ENCODE assay signal across 17 mouse cellular contexts in genomic region chr5:35907090-35907489, GRCm38 (mm10). TPM values are rescaled to one million over a fixed set of nuclear protein-coding genes. Genes with fewer than 3 reads are reported as not detected.
DNase-seq lines count a peak whose midpoint lies in the region; ATAC-seq and TF ChIP-seq lines count a peak whose summit lies in the region.
"Had no signal": no experiment of that assay in that cellular context is flagged by ENCODE, and none has a peak within 500 bp of the region (broad histone marks: within the 10 kb centered on the region; RNA-seq: fewer than 3 reads in every experiment).

No protein-coding gene starts in this region.

- TF ChIP-seq CTCF in midbrain, postnatal 0 days (IDR thresholded peaks at IDR 0.05) = no peak

- ATAC-seq in kidney, embryonic 16.5 days (ENCODE audit: low FRiP score, low TSS enrichment) = no peak
- no peak for ATAC-seq in midbrain, embryonic 13.5 days
- no peak for ATAC-seq in midbrain, postnatal 0 days (ENCODE audit: low FRiP score)
- no peak for ATAC-seq in neural tube, embryonic 14.5 days (ENCODE audit: low read depth)
- ATAC-seq: liver, postnatal 0 days had no signal

- H3K4me2 ChIP-seq in kidney, embryonic 16.5 days (replicated peaks; ENCODE audit: low read depth, low read length) = no peak overlapping the region
- H3K4me2 ChIP-seq in midbrain, embryonic 13.5 days (replicated peaks) = no peak overlapping the region
- H3K4me2 ChIP-seq in midbrain, postnatal 0 days (ENCODE audit: low read depth, low read length, poor library complexity, severe bottlenecking) = no peak overlapping the region
- H3K4me2 ChIP-seq in neural tube, embryonic 14.5 days (ENCODE audit: low read depth, low read length) = no peak overlapping the region

- H3K27ac ChIP-seq in heart, embryonic 10.5 days = peak overlapping the region; percentile 49
- H3K27ac ChIP-seq in kidney, embryonic 16.5 days (ENCODE audit: low read length) = peak overlapping the region; percentile 87; the same call in 1 of the 2 replicates
- H3K27ac ChIP-seq in midbrain, embryonic 13.5 days = peak overlapping the region; percentile 86; the same call in 1 of the 2 replicates
- H3K27ac ChIP-seq in midbrain, postnatal 0 days (ENCODE audit: low read depth, low read length) = no peak overlapping the region
- peak overlapping the region; percentile 7; the same call in 1 of the 2 replicates for H3K27ac ChIP-seq in neural tube, embryonic 14.5 days (ENCODE audit: low read depth, low read length)

- H3K9ac ChIP-seq in kidney, embryonic 16.5 days (replicated peaks; ENCODE audit: low read length) = no peak overlapping the region
- no peak overlapping the region for H3K9ac ChIP-seq in midbrain, embryonic 13.5 days (replicated peaks)
- H3K9ac ChIP-seq in midbrain, postnatal 0 days (replicated peaks; ENCODE audit: low read length, poor library complexity, severe bottlenecking) = no peak overlapping the region
- no peak overlapping the region for H3K9ac ChIP-seq in neural tube, embryonic 14.5 days (replicated peaks; ENCODE audit: low read depth, low read length)
- H3K9ac ChIP-seq: intestine, embryonic 15.5 days; liver, postnatal 0 days had no signal

- DNase-seq in heart, embryonic 10.5 days (ENCODE audit: low spot score) = no peak
- DNase-seq in heart, postnatal 14 days = no peak
- DNase-seq in kidney, adult 9 months = no peak
- no peak for DNase-seq in midbrain, postnatal 0 days (ENCODE audit: low spot score)
- DNase-seq in left cerebral cortex, adult 8-10 months (ENCODE audit: low spot score in 2 of 2) = no peak
- DNase-seq: adrenal gland, postnatal 36 days; B cell, adult 2 months; cerebellum, postnatal 10 days; gastrocnemius, postnatal 10 days; liver, postnatal 0 days; right cerebral cortex, postnatal 4 days; thymus, adult 2 months had no signal

- H3K9me3 ChIP-seq in heart, embryonic 10.5 days = no peaks in the 10 kb centered on the region
- no peaks in the 10 kb centered on the region for H3K9me3 ChIP-seq in kidney, embryonic 16.5 days (ENCODE audit: low read length)
- H3K9me3 ChIP-seq in midbrain, embryonic 13.5 days = no peaks in the 10 kb centered on the region
- no peaks in the 10 kb centered on the region for H3K9me3 ChIP-seq in midbrain, postnatal 0 days (ENCODE audit: low read length)
- no peaks in the 10 kb centered on the region for H3K9me3 ChIP-seq in neural tube, embryonic 14.5 days (ENCODE audit: control insufficient read depth, low read length)
- H3K9me3 ChIP-seq: intestine, embryonic 15.5 days had no signal

- 59% methylated on average over 4 of the region's 4 CpGs for WGBS in heart, embryonic 10.5 days
- WGBS in kidney, embryonic 16.5 days = 51% methylated on average over 4 of the region's 4 CpGs
- 91% methylated on average over 4 of the region's 4 CpGs for WGBS in midbrain, embryonic 13.5 days
- WGBS in midbrain, postnatal 0 days = 83% methylated on average over 4 of the region's 4 CpGs
- 81% methylated on average over 4 of the region's 4 CpGs for WGBS in neural tube, embryonic 14.5 days

- peaks cover 75% of the 10 kb centered on the region for H3K4me1 ChIP-seq in heart, embryonic 10.5 days
- H3K4me1 ChIP-seq in kidney, embryonic 16.5 days (ENCODE audit: insufficient read depth, low read length) = peaks cover 65% of the 10 kb centered on the region
- peaks cover 75% of the 10 kb centered on the region for H3K4me1 ChIP-seq in midbrain, embryonic 13.5 days (replicated peaks)
- peaks cover 7% of the 10 kb centered on the region; the same call in 1 of the 2 replicates for H3K4me1 ChIP-seq in midbrain, postnatal 0 days (ENCODE audit: insufficient read depth, low read length)
- H3K4me1 ChIP-seq in neural tube, embryonic 14.5 days (ENCODE audit: control insufficient read depth, insufficient read depth, low read length) = peaks cover 57% of the 10 kb centered on the region

- H3K27me3 ChIP-seq in heart, embryonic 10.5 days (ENCODE audit: insufficient read depth, poor library complexity, severe bottlenecking) = no peaks in the 10 kb centered on the region
- no peaks in the 10 kb centered on the region for H3K27me3 ChIP-seq in kidney, embryonic 16.5 days (ENCODE audit: insufficient read depth, low read length)
- H3K27me3 ChIP-seq in midbrain, embryonic 13.5 days = no peaks in the 10 kb centered on the region
- H3K27me3 ChIP-seq in midbrain, postnatal 0 days (ENCODE audit: insufficient read depth, low read length) = no peaks in the 10 kb centered on the region
- H3K27me3 ChIP-seq in neural tube, embryonic 14.5 days (ENCODE audit: control insufficient read depth, insufficient read depth, low read length) = no peaks in the 10 kb centered on the region
- H3K27me3 ChIP-seq: intestine, embryonic 15.5 days; Patski had no signal

- no peak overlapping the region for H3K4me3 ChIP-seq in heart, embryonic 10.5 days
- no peak overlapping the region for H3K4me3 ChIP-seq in kidney, embryonic 16.5 days (ENCODE audit: low read length)
- H3K4me3 ChIP-seq in midbrain, embryonic 13.5 days (replicated peaks) = no peak overlapping the region
- no peak overlapping the region for H3K4me3 ChIP-seq in midbrain, postnatal 0 days (ENCODE audit: low read depth, low read length)
- no peak overlapping the region for H3K4me3 ChIP-seq in neural tube, embryonic 14.5 days (ENCODE audit: low read depth, low read length)
- H3K4me3 ChIP-seq: intestine, embryonic 15.5 days had no signal

- intact Hi-C loops in heart, postnatal 14 days (cut with DNase I) = no loop called here

- peaks cover 17% of the 10 kb centered on the region; the same call in 1 of the 2 replicates for H3K36me3 ChIP-seq in heart, embryonic 10.5 days
- no peaks in the 10 kb centered on the region for H3K36me3 ChIP-seq in kidney, embryonic 16.5 days (ENCODE audit: insufficient read depth, low read length)
- H3K36me3 ChIP-seq in midbrain, embryonic 13.5 days = peaks cover 2% of the 10 kb centered on the region; the same call in 1 of the 2 replicates
- H3K36me3 ChIP-seq in midbrain, postnatal 0 days (ENCODE audit: insufficient read depth, low read length) = 0 out of 2 replicates have a peak, but pooled peaks cover 2% of the 10 kb centered on the region
- no peaks in the 10 kb centered on the region for H3K36me3 ChIP-seq in neural tube, embryonic 14.5 days (ENCODE audit: control insufficient read depth, insufficient read depth, low read length)

RNA-seq across cellular contexts. Expression of gene Afap1, which starts 14.0 kb away (rescaled TPM):
- 21.7 and 27.0 TPM in 2 replicates for polyA plus RNA-seq in heart, embryonic 10.5 days (2016; fragmentation: Nextera tagmentation; extraction: Ambion mirVana)
- total RNA-seq in heart, postnatal 14 days (2021) = 10 to 100 TPM; 28.3 to 28.7 TPM
- 22.8 and 28.1 TPM in 2 replicates for polyA plus RNA-seq in kidney, embryonic 16.5 days (2015; fragmentation: Nextera tagmentation; extraction: Ambion mirVana)
- polyA plus RNA-seq in midbrain, embryonic 13.5 days (2015; fragmentation: Nextera tagmentation; extraction: Ambion mirVana) = 68.7 and 73.0 TPM in 2 replicates
- total RNA-seq in midbrain, postnatal 0 days (2014; rRNA removed) = 65.4 and 80.9 TPM in 2 replicates
- 43.5 and 43.8 TPM in 2 replicates for polyA plus RNA-seq in midbrain, postnatal 0 days (2015; fragmentation: Nextera tagmentation; extraction: Ambion mirVana)
- 73.7 and 74.1 TPM in 2 replicates for polyA plus RNA-seq in neural tube, embryonic 14.5 days (2014; fragmentation: Nextera tagmentation; extraction: Ambion mirVana)
- 10 to 100 TPM; 26.8 to 30.0 (median 29.3) TPM for total RNA-seq in left cerebral cortex, adult 8-10 months (2022)
